Mouse (Mus musculus) midbrain, embryonic 12.5 days (tissue): Measurements from ENCODE around the gene Atp1b3. TPM values are rescaled to one million over a fixed set of nuclear protein-coding genes. Genes with fewer than 3 reads are reported as not detected.
"Not testable (repeated sequence)": the region's sequence is repeated elsewhere in the genome, so short reads cannot be mapped to it uniquely, and the experiment has no call there.

Source experiments
- ATAC-seq: fragments of 200-750 bp; cut with Nextera tagmentation; 2 replicates; pipeline ENCODE4 v1.8.0; 2017; ENCODE audit warnings: low read depth, moderate TSS enrichment, moderate library complexity; ENCODE audit not compliant: low FRiP score
- H3K27ac ChIP-seq: fragments of 300-500 bp; sonication (generic); replicated peaks from 2 replicates; pipeline ENCODE4 v1.5.1; 2016; ENCODE audit warnings: mild to moderate bottlenecking
- H3K27me3 ChIP-seq: fragments of 300-500 bp; sonication (generic); 2 replicates; pipeline ENCODE4 v1.6.1; 2016; ENCODE audit warnings: mild to moderate bottlenecking
- H3K36me3 ChIP-seq: fragments of 300-500 bp; sonication (generic); 2 replicates; pipeline ENCODE4 v1.6.1; 2016
- H3K4me1 ChIP-seq: fragments of 300-500 bp; sonication (generic); 2 replicates; pipeline ENCODE4 v1.6.1; 2016
- H3K4me2 ChIP-seq: fragments of 300-500 bp; sonication (generic); replicated peaks from 2 replicates; pipeline ENCODE4 v1.6.1; 2016; ENCODE audit warnings: mild to moderate bottlenecking, moderate library complexity
- H3K4me3 ChIP-seq: fragments of 300-500 bp; sonication (generic); 2 replicates; pipeline ENCODE4 v1.5.1; 2016; ENCODE audit warnings: mild to moderate bottlenecking
- H3K9ac ChIP-seq: fragments of 300-500 bp; sonication (generic); replicated peaks from 2 replicates; pipeline ENCODE4 v1.6.1; 2016; ENCODE audit warnings: mild to moderate bottlenecking, moderate library complexity
- H3K9me3 ChIP-seq: fragments of 300-500 bp; sonication (generic); 2 replicates; pipeline ENCODE4 v1.6.1; 2016; ENCODE audit warnings: mild to moderate bottlenecking
- WGBS: fragments of 180-500 bp; shearing (Covaris S2); methylation state at CpG from one replicate; pipeline ENCODE4 v1.1.7; 2016; 5-methylcytosine and 5-hydroxymethylcytosine counted together
- polyA plus RNA-seq: library from polyadenylated mRNA; unstranded; fragments of >200 nt; fragmentation: Nextera tagmentation; extraction: Ambion mirVana; gene quantifications from 2 replicates; pipeline ENCODE4 v1.2.1, GENCODE M21; 2016

Atp1b3 gene
- polyA plus RNA-seq, 1 experiment from 2014 or later, result 165 TPM

- H3K4me1 ChIP-seq, result no peaks in the 10 kb centered on the region
- peaks cover 4% of the 10 kb centered on the region; the same call in 1 of the 2 replicates for H3K36me3 ChIP-seq
- no peak for ATAC-seq
- no peaks in the 10 kb centered on the region for H3K9me3 ChIP-seq
- H3K27ac ChIP-seq, result no peak overlapping the region
- no peaks in the 10 kb centered on the region for H3K27me3 ChIP-seq
- no peak overlapping the region for H3K4me2 ChIP-seq
- H3K9ac ChIP-seq, result no peak overlapping the region
- no peak overlapping the region for H3K4me3 ChIP-seq
- 74% methylated on average over 8 of the region's 8 CpGs for WGBS
Observed at GRCm38 (mm10) chr9:96353799-96354198, 10.4 kb downstream of the Atp1b3 start.

GRCm38 (mm10) chr9:96353121-96353769, 11.0 kb downstream of the Atp1b3 start:
- WGBS, result 73% methylated on average over 12 of the region's 12 CpGs
- Histone ChIP-seq H3K9ac (no peak overlapping the region), H3K36me3 (peaks cover 4% of the 10 kb centered on the region; the same call in 1 of the 2 replicates), H3K27ac (no peak overlapping the region), H3K4me1 (no peaks in the 10 kb centered on the region), H3K4me2 (no peak overlapping the region), H3K9me3 (no peaks in the 10 kb centered on the region), H3K27me3 (no peaks in the 10 kb centered on the region), H3K4me3 (no peak overlapping the region)
- no peak for ATAC-seq

- H3K36me3 ChIP-seq, H3K27ac ChIP-seq, H3K4me1 ChIP-seq, H3K4me3 ChIP-seq, H3K9ac ChIP-seq, H3K9me3 ChIP-seq, H3K27me3 ChIP-seq, ATAC-seq, H3K4me2 ChIP-seq: not testable (repeated sequence)
- 91% methylated on average over 6 of the region's 6 CpGs for WGBS
Observed at GRCm38 (mm10) chr9:96351771-96352170, 12.5 kb downstream of the Atp1b3 start.

- no peaks in the 10 kb centered on the region for H3K4me1 ChIP-seq
- H3K27me3 ChIP-seq, result no peaks in the 10 kb centered on the region
- no peak overlapping the region for H3K4me3 ChIP-seq
- no peaks in the 10 kb centered on the region for H3K9me3 ChIP-seq
- H3K27ac ChIP-seq, result 0 out of 2 replicates have a peak overlapping the region, but pooled peaks have one; percentile 2
- H3K4me2 ChIP-seq, result no peak overlapping the region
- no peak for ATAC-seq
- no peak overlapping the region for H3K9ac ChIP-seq
- WGBS, result 65% methylated on average over 3 of the region's 3 CpGs
- H3K36me3 ChIP-seq, result peaks cover 4% of the 10 kb centered on the region; the same call in 1 of the 2 replicates
Observed at GRCm38 (mm10) chr9:96350476-96350875, 13.8 kb downstream of the Atp1b3 start.

GRCm38 (mm10) chr9:96350010-96350409, 14.2 kb downstream of the Atp1b3 start:
- no peak for ATAC-seq
- Histone ChIP-seq H3K4me1 (no peaks in the 10 kb centered on the region), H3K9me3 (no peaks in the 10 kb centered on the region), H3K36me3 (peaks cover 5% of the 10 kb centered on the region; the same call in 1 of the 2 replicates), H3K27ac (no peak overlapping the region), H3K27me3 (no peaks in the 10 kb centered on the region), H3K4me3 (no peak overlapping the region), H3K9ac (no peak overlapping the region), H3K4me2 (no peak overlapping the region)
- 39% methylated on average over 4 of the region's 4 CpGs for WGBS

- Histone ChIP-seq H3K27me3 (no peaks in the 10 kb centered on the region), H3K4me1 (no peaks in the 10 kb centered on the region), H3K4me2 (no peak overlapping the region), H3K36me3 (peaks cover 11% of the 10 kb centered on the region; the same call in 1 of the 2 replicates), H3K9ac (no peak overlapping the region), H3K4me3 (no peak overlapping the region), H3K9me3 (no peaks in the 10 kb centered on the region), H3K27ac (no peak overlapping the region)
- WGBS, result 93% methylated on average over 5 of the region's 5 CpGs
- ATAC-seq, result no peak
Observed at GRCm38 (mm10) chr9:96348885-96349284, 15.4 kb downstream of the Atp1b3 start.

- Histone ChIP-seq H3K9me3 (no peaks in the 10 kb centered on the region), H3K27ac (no peak overlapping the region), H3K36me3 (peaks cover 27% of the 10 kb centered on the region), H3K9ac (no peak overlapping the region), H3K4me2 (no peak overlapping the region), H3K4me3 (no peak overlapping the region), H3K4me1 (no peaks in the 10 kb centered on the region), H3K27me3 (no peaks in the 10 kb centered on the region)
- WGBS, result 95% methylated on average over 3 of the region's 3 CpGs
- ATAC-seq, result no peak
Observed at GRCm38 (mm10) chr9:96345750-96346149, 18.5 kb downstream of the Atp1b3 start.

GRCm38 (mm10) chr9:96331146-96331545, 33.1 kb downstream of the Atp1b3 start:
- WGBS, result over 99% methylated on average over 5 of the region's 5 CpGs

GRCm38 (mm10) chr9:96328226-96328625, 36.0 kb downstream of the Atp1b3 start:
- WGBS, result 92% methylated on average over 4 of the region's 4 CpGs
- Histone ChIP-seq H3K9me3 (no peaks in the 10 kb centered on the region), H3K4me1 (0 out of 2 replicates have a peak, but pooled peaks cover 7% of the 10 kb centered on the region), H3K9ac (no peak overlapping the region), H3K4me2 (no peak overlapping the region), H3K4me3 (no peak overlapping the region), H3K27ac (no peak overlapping the region), H3K36me3 (peaks cover 26% of the 10 kb centered on the region), H3K27me3 (no peaks in the 10 kb centered on the region)
- ATAC-seq, result no peak

More at GRCm38 (mm10) chr9:96331146-96331545, 33.1 kb downstream of the Atp1b3 start:
- Histone ChIP-seq H3K36me3 (peaks cover 42% of the 10 kb centered on the region), H3K27ac (no peak overlapping the region), H3K4me1 (no peaks in the 10 kb centered on the region), H3K4me3 (no peak overlapping the region), H3K4me2 (no peak overlapping the region), H3K9ac (no peak overlapping the region), H3K27me3 (no peaks in the 10 kb centered on the region), H3K9me3 (no peaks in the 10 kb centered on the region)
- no peak for ATAC-seq

GRCm38 (mm10) chr9:96326496-96326923, 37.7 kb downstream of the Atp1b3 start:
- Histone ChIP-seq H3K27me3 (no peaks in the 10 kb centered on the region), H3K9me3 (no peaks in the 10 kb centered on the region), H3K27ac (0 out of 2 replicates have a peak overlapping the region, but pooled peaks have one; percentile 26), H3K4me2 (no peak overlapping the region), H3K36me3 (peaks cover 28% of the 10 kb centered on the region), H3K9ac (no peak overlapping the region), H3K4me3 (no peak overlapping the region), H3K4me1 (0 out of 2 replicates have a peak, but pooled peaks cover 7% of the 10 kb centered on the region)
- WGBS, result 86% methylated on average over 6 of the region's 6 CpGs
- ATAC-seq, result no peak

- Histone ChIP-seq H3K27me3 (no peaks in the 10 kb centered on the region), H3K36me3 (peaks cover 37% of the 10 kb centered on the region), H3K4me1 (0 out of 2 replicates have a peak, but pooled peaks cover 7% of the 10 kb centered on the region), H3K4me3 (no peak overlapping the region), H3K9me3 (no peaks in the 10 kb centered on the region), H3K9ac (no peak overlapping the region), H3K4me2 (no peak overlapping the region), H3K27ac (peak overlapping the region; percentile 68)
- WGBS, result 57% methylated on average over 4 of the region's 4 CpGs
- ATAC-seq, result peak; percentile 71
Observed at GRCm38 (mm10) chr9:96324502-96324901, 39.7 kb downstream of the Atp1b3 start.

- H3K9me3 ChIP-seq, result no peaks in the 10 kb centered on the region
- H3K4me2 ChIP-seq, result no peak overlapping the region
- ATAC-seq, result no peak
- H3K27ac ChIP-seq, result no peak overlapping the region
- H3K27me3 ChIP-seq, result no peaks in the 10 kb centered on the region
- H3K4me1 ChIP-seq, result 0 out of 2 replicates have a peak, but pooled peaks cover 7% of the 10 kb centered on the region
- no peak overlapping the region for H3K4me3 ChIP-seq
- WGBS, result 92% methylated on average over 15 of the region's 15 CpGs
- peaks cover 54% of the 10 kb centered on the region for H3K36me3 ChIP-seq
- no peak overlapping the region for H3K9ac ChIP-seq
Observed at GRCm38 (mm10) chr9:96322411-96323152, 41.7 kb downstream of the Atp1b3 start.
